Mouse (Mus musculus) CD4-positive, CD25-positive, alpha-beta regulatory T cell, adult 2 months (primary cell): ENCODE measurements around the gene Epha6.

Experiments
- DNase-seq: peaks from one replicate; pipeline ENCODE4 v3.0.0-alpha.2; 2012; ENCODE audit warnings: low read depth, low spot score

The Epha6 gene

GRCm38 (mm10) chr16:59643766-59644165, 961.6 kb downstream of the Epha6 start:
- no peak for DNase-seq

- no peak for DNase-seq
These were observed 965.3 kb downstream of the Epha6 start for GRCm38 (mm10) chr16:59639985-59640384.

GRCm38 (mm10) chr16:59639102-59639691, 966.1 kb downstream of the Epha6 start, which contains the start of gene Arl6:
TSS of gene Arl6 (minus strand) at chr16:59639391.
- peak; percentile 94 for DNase-seq

DNA sequence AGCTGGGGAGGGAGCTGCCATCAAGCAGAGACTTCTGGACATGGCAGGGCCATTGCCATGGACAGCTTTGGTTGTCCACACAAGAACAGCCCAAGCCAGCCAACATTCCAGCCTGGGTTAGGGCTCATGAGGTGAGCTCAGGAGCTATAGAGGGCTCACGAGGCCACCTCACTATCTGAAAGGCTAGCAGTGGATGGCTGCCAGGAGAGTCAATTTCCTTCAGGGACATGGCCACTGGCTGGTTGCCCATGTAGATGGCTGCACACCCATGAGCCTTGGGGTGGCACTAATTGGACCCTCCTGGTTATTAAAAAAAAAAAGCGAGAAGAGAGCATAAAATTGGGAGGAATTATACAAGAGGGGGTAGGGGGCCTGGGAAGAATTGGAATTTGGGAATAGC, 970.7 kb downstream of the Epha6 start:
- no peak for DNase-seq

DNA sequence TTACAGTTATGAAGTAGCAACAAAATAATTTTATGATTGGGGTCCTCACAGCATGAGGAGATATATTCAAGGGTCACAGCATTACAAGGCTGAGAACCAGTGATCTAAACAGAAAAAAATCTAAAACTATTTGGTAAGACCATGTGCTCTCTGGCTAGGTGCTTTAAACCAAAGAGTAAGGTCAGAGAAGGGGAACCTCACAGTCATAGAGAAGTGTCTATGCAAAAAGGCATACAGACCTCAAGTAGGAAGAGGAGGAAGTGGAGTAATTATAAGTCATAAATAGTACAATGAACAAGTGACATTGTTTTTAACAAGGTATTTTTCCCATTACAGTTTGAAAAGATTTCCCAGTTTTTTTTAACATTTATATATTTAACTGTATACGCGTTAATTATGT, 983.8 kb downstream of the Epha6 start:
- DNase-seq = no peak

GRCm38 (mm10) chr16:59617167-59617566, 988.2 kb downstream of the Epha6 start:
- DNase-seq = peak; percentile 78

- DNase-seq = no peak
These were observed 989.7 kb downstream of the Epha6 start for GRCm38 (mm10) chr16:59615675-59616074.

DNA sequence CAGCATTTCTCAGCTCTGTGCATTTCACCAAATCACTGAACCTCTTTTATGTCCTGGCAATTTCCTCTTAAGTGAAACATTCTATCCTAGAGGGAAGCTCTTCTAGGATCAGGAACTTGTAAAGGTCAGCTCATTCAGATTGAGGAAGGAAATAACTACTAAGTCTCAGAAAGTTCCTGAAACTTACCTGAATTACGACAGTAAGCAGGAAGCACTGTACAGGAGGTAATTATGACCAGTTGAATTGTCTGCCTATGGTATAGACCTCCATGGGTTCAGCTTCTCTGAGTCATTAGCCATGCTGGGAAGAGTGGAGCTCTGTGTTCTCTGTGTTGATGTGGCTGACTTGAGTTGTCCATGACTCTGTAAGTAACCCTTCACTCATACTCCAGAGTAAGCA, 994.6 kb downstream of the Epha6 start:
- DNase-seq = no peak

GRCm38 (mm10) chr16:59604078-59604781, 1001.1 kb downstream of the Epha6 start:
- no peak for DNase-seq
